Mouse (Mus musculus): ENCODE data around the gene Atp6v0c.

GRCm38 (mm10) chr17:24134062-24134461, 35.4 kb downstream of the Atp6v0c start:
- TF ChIP-seq CTCF (IDR thresholded peaks at IDR 0.05; ENCODE audit: borderline replicate concordance, extremely low read depth, insufficient read depth, insufficient read length) (no peak), POLR2A (IDR thresholded peaks at IDR 0.05; ENCODE audit: borderline replicate concordance, extremely low read depth, insufficient read depth, insufficient read length, poor library complexity, severe bottlenecking) (no peak)

Data from brain, embryonic 14.5 days (tissue).